Mouse (Mus musculus): ENCODE results near the gene Camk1.
A peak's percentile ranks its signal among the peaks of the same experiment; 100 is the strongest.

GRCm38 (mm10) chr6:113302258-113302657 is 41.5 kb downstream of the Camk1 start:
- TF ChIP-seq POLR2A (IDR thresholded peaks at IDR 0.05; ENCODE audit: extremely low read depth, insufficient read depth, low read length) = no peak
- TF ChIP-seq CTCF (IDR thresholded peaks at IDR 0.05; ENCODE audit: low read depth, low read length) = peak; percentile 50

All from liver, adult 2 months (tissue).